Mouse (Mus musculus): ENCODE data around the gene Gramd1b.

The Gramd1b gene

GRCm38 (mm10) chr9:40531027-40531621 lies at the start of gene Gramd1b:
Gene Gramd1b (minus strand): TSS chr9:40531383.
- DNase-seq: peak; percentile 18

GRCm38 (mm10) chr9:40578726-40579625 lies 47.8 kb upstream of the Gramd1b start:
- no peak for DNase-seq

GRCm38 (mm10) chr9:40577132-40577531 lies 45.9 kb upstream of the Gramd1b start:
- DNase-seq: no peak

- DNase-seq: peak; percentile 7
Observed at GRCm38 (mm10) chr9:40575053-40575985, 44.1 kb upstream of the Gramd1b start.

- DNase-seq: no peak
Observed at GRCm38 (mm10) chr9:40571280-40571679, 40.1 kb upstream of the Gramd1b start.

GRCm38 (mm10) chr9:40568070-40568469 lies 36.9 kb upstream of the Gramd1b start:
- no peak for DNase-seq

GRCm38 (mm10) chr9:40563750-40564149 lies 32.6 kb upstream of the Gramd1b start:
- DNase-seq: no peak

- DNase-seq: no peak
Observed at GRCm38 (mm10) chr9:40559646-40560045, 28.5 kb upstream of the Gramd1b start.

- DNase-seq: no peak
Observed at GRCm38 (mm10) chr9:40557796-40558195, 26.6 kb upstream of the Gramd1b start.

- no peak for DNase-seq
Observed at GRCm38 (mm10) chr9:40556396-40556795, 25.2 kb upstream of the Gramd1b start.

GRCm38 (mm10) chr9:40555243-40555642 lies 24.1 kb upstream of the Gramd1b start:
- DNase-seq: no peak

- no peak for DNase-seq
Observed at GRCm38 (mm10) chr9:40547876-40548275, 16.7 kb upstream of the Gramd1b start.

GRCm38 (mm10) chr9:40545193-40545592 lies 14.0 kb upstream of the Gramd1b start:
- no peak for DNase-seq

- DNase-seq: no peak
Observed at GRCm38 (mm10) chr9:40539588-40540140, 8.5 kb upstream of the Gramd1b start.

- DNase-seq: peak; percentile 50
Observed at GRCm38 (mm10) chr9:40537708-40538105, 6.5 kb upstream of the Gramd1b start.

- no peak for DNase-seq
Observed at GRCm38 (mm10) chr9:40537044-40537707, 6.0 kb upstream of the Gramd1b start.

GRCm38 (mm10) chr9:40530536-40530935 lies 647 bp downstream of the Gramd1b start:
- DNase-seq: no peak

GRCm38 (mm10) chr9:40528733-40529132 lies 2.5 kb downstream of the Gramd1b start:
- DNase-seq: no peak

GRCm38 (mm10) chr9:40526928-40527327 lies 4.3 kb downstream of the Gramd1b start:
- no peak for DNase-seq

- no peak for DNase-seq
Observed at GRCm38 (mm10) chr9:40522156-40522555, 9.0 kb downstream of the Gramd1b start.

GRCm38 (mm10) chr9:40521097-40521496 lies 10.1 kb downstream of the Gramd1b start:
- DNase-seq: no peak

- no peak for DNase-seq
Observed at GRCm38 (mm10) chr9:40519294-40519693, 11.9 kb downstream of the Gramd1b start.
